16 mouse cellular contexts compared by ENCODE assay signal in the genomic region with DNA sequence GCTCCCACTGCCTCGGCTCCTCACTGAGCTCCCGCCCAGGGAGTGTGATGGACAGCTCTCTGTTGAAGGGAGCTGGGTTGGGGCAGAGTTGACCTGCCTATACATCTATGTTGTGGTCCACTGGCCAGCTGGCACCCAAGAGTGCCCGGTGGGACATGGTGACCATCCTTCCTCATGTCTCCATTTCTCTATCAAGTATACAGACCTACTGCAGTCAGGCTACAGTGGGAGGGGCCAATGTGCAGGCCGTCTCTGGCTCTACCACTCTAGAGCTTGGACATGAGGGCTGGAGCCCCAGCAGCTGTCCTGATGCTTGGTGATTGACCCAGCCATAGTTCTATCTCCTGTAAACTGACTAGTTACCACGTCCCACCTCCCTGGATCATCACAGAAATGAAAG. TPM values are rescaled to one million over a fixed set of nuclear protein-coding genes. Genes with fewer than 3 reads are reported as not detected.
A peak's percentile ranks its signal among the peaks of the same experiment; 100 is the strongest.
DNase-seq lines count a peak whose midpoint lies in the region; ATAC-seq and TF ChIP-seq lines count a peak whose summit lies in the region.
"Had no signal": no experiment of that assay in that cellular context is flagged by ENCODE, and none has a peak within 500 bp of the region (broad histone marks: within the 10 kb centered on the region; RNA-seq: fewer than 3 reads in every experiment).

No protein-coding gene starts in this region.

- DNase-seq in heart, postnatal 0 days (ENCODE audit: low spot score), result no peak
- DNase-seq in heart, adult 8-10 months (ENCODE audit: low spot score), result no peak
- DNase-seq in G1E (ENCODE audit: low spot score), result no peak
- DNase-seq in c-Kit-positive CD71-positive TER-119-positive erythroid progenitor cells, embryonic 14.5 days (ENCODE audit: low spot score), result peak; percentile 53
- DNase-seq in liver, embryonic 13.5 days, result peak; percentile 60
- no peak for DNase-seq in layer of hippocampus, postnatal 10 days (ENCODE audit: low spot score in 2 of 2)
- DNase-seq in layer of hippocampus, adult 9-10 months (ENCODE audit: low spot score), result no peak
- DNase-seq: cerebellum, postnatal 36 days; gastrocnemius, adult 2 months; heart, adult 2 months; layer of hippocampus, postnatal 36 days; lung, adult 2 months had no signal

- H3K36me3 ChIP-seq in heart, postnatal 0 days (replicated peaks; ENCODE audit: control insufficient read depth, insufficient read depth, low read length), result peaks cover 35% of the 10 kb centered on the region
- H3K36me3 ChIP-seq in G1E (replicated peaks), result peaks cover 63% of the 10 kb centered on the region
- peaks cover 58% of the 10 kb centered on the region for H3K36me3 ChIP-seq in liver, embryonic 13.5 days

- H3K27me3 ChIP-seq in heart, postnatal 0 days (ENCODE audit: control insufficient read depth, insufficient read depth, low read length), result no peaks in the 10 kb centered on the region
- no peaks in the 10 kb centered on the region; the same call in 1 of the 2 replicates for H3K27me3 ChIP-seq in G1E (ENCODE audit: insufficient read depth, low read length)
- no peaks in the 10 kb centered on the region for H3K27me3 ChIP-seq in liver, embryonic 13.5 days
- H3K27me3 ChIP-seq: midbrain, embryonic 13.5 days had no signal

- H3K4me3 ChIP-seq in heart, postnatal 0 days (ENCODE audit: low read depth, low read length), result no peak overlapping the region
- H3K4me3 ChIP-seq in G1E (ENCODE audit: low read depth, low read length), result peak overlapping the region; percentile 55
- peak overlapping the region; percentile 43 for H3K4me3 ChIP-seq in liver, embryonic 13.5 days (replicated peaks)
- H3K4me3 ChIP-seq: gastrocnemius, adult 2 months; heart, adult 2 months; midbrain, embryonic 13.5 days had no signal

- no peak for ATAC-seq in heart, postnatal 0 days (ENCODE audit: insufficient read depth, low read depth)
- ATAC-seq in G1E (ENCODE audit: extremely low read depth, insufficient number of reproducible peaks, low FRiP score, poor library complexity, severe bottlenecking), result no peak
- ATAC-seq in liver, embryonic 13.5 days (ENCODE audit: low read depth), result no peak
- ATAC-seq: midbrain, embryonic 13.5 days had no signal

- no peak for TF ChIP-seq CTCF in heart, postnatal 0 days (IDR thresholded peaks at IDR 0.05; ENCODE audit: low read depth)
- TF ChIP-seq CTCF in G1E (IDR thresholded peaks at IDR 0.05; ENCODE audit: low read depth, low read length), result no peak

- H3K4me2 ChIP-seq in heart, postnatal 0 days (ENCODE audit: low read depth, low read length), result no peak overlapping the region
- H3K4me2 ChIP-seq in liver, embryonic 13.5 days, result peak overlapping the region; percentile 79
- H3K4me2 ChIP-seq: midbrain, embryonic 13.5 days had no signal

- no peak for TF ChIP-seq EP300 in heart, postnatal 0 days (IDR thresholded peaks at IDR 0.05; ENCODE audit: low read depth)

- H3K4me1 ChIP-seq in heart, postnatal 0 days (ENCODE audit: control insufficient read depth, insufficient read depth), result 0 out of 2 replicates have a peak, but pooled peaks cover 3% of the 10 kb centered on the region
- H3K4me1 ChIP-seq in G1E (ENCODE audit: insufficient read depth, low read depth, low read length), result peaks cover 90% of the 10 kb centered on the region
- H3K4me1 ChIP-seq in liver, embryonic 13.5 days (replicated peaks), result peaks cover 100% of the 10 kb centered on the region
- H3K4me1 ChIP-seq: midbrain, embryonic 13.5 days had no signal

- H3K9ac ChIP-seq in heart, postnatal 0 days (replicated peaks; ENCODE audit: low read depth, low read length), result no peak overlapping the region
- peak overlapping the region; percentile 98 for H3K9ac ChIP-seq in liver, embryonic 13.5 days
- H3K9ac ChIP-seq: midbrain, embryonic 13.5 days had no signal

- 73% methylated on average over 5 of the region's 5 CpGs for WGBS in heart, postnatal 0 days
- 37% methylated on average over 5 of the region's 5 CpGs for WGBS in liver, embryonic 13.5 days (ENCODE audit: insufficient replicate concordance)

- H3K9me3 ChIP-seq in heart, postnatal 0 days (replicated peaks; ENCODE audit: control insufficient read depth, low read length), result no peaks in the 10 kb centered on the region
- H3K9me3 ChIP-seq in G1E (replicated peaks), result no peaks in the 10 kb centered on the region
- no peaks in the 10 kb centered on the region for H3K9me3 ChIP-seq in liver, embryonic 13.5 days (replicated peaks)
- H3K9me3 ChIP-seq: midbrain, embryonic 13.5 days had no signal

- H3K27ac ChIP-seq in heart, postnatal 0 days (ENCODE audit: low read depth), result 0 out of 2 replicates have a peak overlapping the region, but pooled peaks have one; percentile 23
- peak overlapping the region; percentile 100 for H3K27ac ChIP-seq in liver, embryonic 13.5 days
- H3K27ac ChIP-seq: gastrocnemius, adult 2 months; heart, adult 2 months; macrophage; midbrain, embryonic 13.5 days had no signal

RNA-seq across cellular contexts. Expression of a gene that starts 17.0 kb away (rescaled TPM):
- total RNA-seq in heart, postnatal 0 days (2014; rRNA removed; ENCODE audit: low replicate concordance), result 85.0 and 119 TPM in 2 replicates
- 122 and 135 TPM in 2 replicates for polyA plus RNA-seq in heart, postnatal 0 days (2015; fragmentation: Nextera tagmentation; extraction: Ambion mirVana)
- total RNA-seq in heart, adult 8-10 months (2022), result 100 to 1,000 TPM; 143 to 197 (median 166) TPM
- total RNA-seq in G1E (2014; fragmentation: Nextera tagmentation), result 299 and 342 TPM in 2 replicates
- total RNA-seq in G1E (2017), result 35.7 and 36.0 TPM in 2 replicates
- 692 and 737 TPM in 2 replicates for polyA plus RNA-seq in G1E (2012)
- 260 and 311 TPM in 2 replicates for polyA plus RNA-seq in liver, embryonic 13.5 days (2015; fragmentation: Nextera tagmentation; extraction: Ambion mirVana)
- 1 to 10 TPM; 4.4 to 6.3 TPM for total RNA-seq in layer of hippocampus, postnatal 10 days (2021)

RNA-seq across cellular contexts. Expression of a gene that starts 37.4 kb away (rescaled TPM):
- total RNA-seq in heart, postnatal 0 days (2014; rRNA removed; ENCODE audit: low replicate concordance), result 80.2 and 83.4 TPM in 2 replicates
- 70.5 and 76.7 TPM in 2 replicates for polyA plus RNA-seq in heart, postnatal 0 days (2015; fragmentation: Nextera tagmentation; extraction: Ambion mirVana)
- 10 to 100 TPM; 20.2 to 24.8 (median 23.0) TPM for total RNA-seq in heart, adult 8-10 months (2022)
- 165 and 189 TPM in 2 replicates for total RNA-seq in G1E (2014; fragmentation: Nextera tagmentation)
- total RNA-seq in G1E (2017), result 92.4 and 93.2 TPM in 2 replicates
- polyA plus RNA-seq in G1E (2012), result 60.2 and 71.9 TPM in 2 replicates
- polyA plus RNA-seq in liver, embryonic 13.5 days (2015; fragmentation: Nextera tagmentation; extraction: Ambion mirVana), result 94.5 and 96.8 TPM in 2 replicates
- 10 to 100 TPM; 75.3 to 83.2 TPM for total RNA-seq in layer of hippocampus, postnatal 10 days (2021)

RNA-seq across cellular contexts. Expression of a gene that starts 59.8 kb away (rescaled TPM):
- total RNA-seq in heart, postnatal 0 days (2014; rRNA removed; ENCODE audit: low replicate concordance), result 19.1 TPM in 1 of 2 replicates, not detected in the other
- 0.18 TPM in 1 of 2 replicates, not detected in the other for polyA plus RNA-seq in heart, postnatal 0 days (2015; fragmentation: Nextera tagmentation; extraction: Ambion mirVana)
- not detected for total RNA-seq in heart, adult 8-10 months (2022)
- total RNA-seq in G1E (2014; fragmentation: Nextera tagmentation), result not detected in 2 replicates
- not detected in 2 replicates for total RNA-seq in G1E (2017)
- polyA plus RNA-seq in G1E (2012), result not detected in 2 replicates
- polyA plus RNA-seq in liver, embryonic 13.5 days (2015; fragmentation: Nextera tagmentation; extraction: Ambion mirVana), result 0.08 TPM in 1 of 2 replicates, not detected in the other
- under 1 TPM; 0.09 to 0.80 TPM for total RNA-seq in layer of hippocampus, postnatal 10 days (2021)
- total RNA-seq: adrenal gland, postnatal 4 days; gastrocnemius, adult 2 months; heart, adult 2 months; layer of hippocampus, postnatal 36 days had no signal
- polyA plus RNA-seq: C2C12, macrophage had no signal

Comparison
In these comparisons a context has a peak if more than half of its experiments do, and no peak if none do; other contexts are left out.
1. DNase-seq: peak in c-Kit-positive CD71-positive TER-119-positive erythroid progenitor cells, embryonic 14.5 days (single experiment) and liver, embryonic 13.5 days (single experiment); none in heart, postnatal 0 days (single experiment), heart, adult 8-10 months (single experiment), G1E (single experiment), layer of hippocampus, postnatal 10 days (0 of 2) and layer of hippocampus, adult 9-10 months (single experiment).
2. RNA of a gene that starts 17.0 kb away (total RNA-seq): 35.7 to 342 TPM in G1E, 143 to 197 TPM in heart, adult 8-10 months and 85.0 to 119 TPM in heart, postnatal 0 days; 4.4 to 6.3 TPM in layer of hippocampus, postnatal 10 days; every median in the first group is over 4 times any median in the second.